Mouse (Mus musculus): ENCODE measurements around the gene Car15. TPM values are rescaled to one million over a fixed set of nuclear protein-coding genes. Genes with fewer than 3 reads are reported as not detected.

Car15 gene
- polyA plus RNA-seq, 1 experiment from 2014 or later = 3.7 TPM

GRCm38 (mm10) chr16:17851860-17852259 is 13.7 kb upstream of the Car15 start:
- no peak overlapping the region for H3K4me2 ChIP-seq (replicated peaks)
- no peak overlapping the region for H3K4me3 ChIP-seq
- no peaks in the 10 kb centered on the region for H3K27me3 ChIP-seq (replicated peaks)
- ATAC-seq (ENCODE audit: low FRiP score, low read depth) = no peak
- no peak overlapping the region for H3K27ac ChIP-seq
- H3K4me1 ChIP-seq = no peaks in the 10 kb centered on the region
- 97% methylated on average over 1 of the region's 1 CpGs for WGBS
- H3K9me3 ChIP-seq = no peaks in the 10 kb centered on the region
- peaks cover 84% of the 10 kb centered on the region for H3K36me3 ChIP-seq
- no peak overlapping the region for H3K9ac ChIP-seq

GRCm38 (mm10) chr16:17851331-17851730 is 13.2 kb upstream of the Car15 start:
- WGBS = 95% methylated on average over 5 of the region's 5 CpGs
- Histone ChIP-seq H3K4me2 (replicated peaks) (no peak overlapping the region), H3K4me1 (no peaks in the 10 kb centered on the region), H3K9ac (no peak overlapping the region), H3K9me3 (no peaks in the 10 kb centered on the region), H3K27me3 (replicated peaks) (no peaks in the 10 kb centered on the region), H3K27ac (no peak overlapping the region), H3K36me3 (peaks cover 83% of the 10 kb centered on the region), H3K4me3 (no peak overlapping the region)
- no peak for ATAC-seq (ENCODE audit: low FRiP score, low read depth)

- Histone ChIP-seq H3K9ac (no peak overlapping the region), H3K27me3 (replicated peaks) (no peaks in the 10 kb centered on the region), H3K9me3 (no peaks in the 10 kb centered on the region), H3K4me3 (no peak overlapping the region), H3K36me3 (peaks cover 85% of the 10 kb centered on the region), H3K4me1 (no peaks in the 10 kb centered on the region), H3K4me2 (replicated peaks) (no peak overlapping the region), H3K27ac (no peak overlapping the region)
- 85% methylated on average over 6 of the region's 6 CpGs for WGBS
- no peak for ATAC-seq (ENCODE audit: low FRiP score, low read depth)
Observed at GRCm38 (mm10) chr16:17849486-17849885, 11.3 kb upstream of the Car15 start.

GRCm38 (mm10) chr16:17848928-17849327 is 10.8 kb upstream of the Car15 start:
- H3K9me3 ChIP-seq = no peaks in the 10 kb centered on the region
- 30% methylated on average over 1 of the region's 1 CpGs for whole genome bisulfite sequencing
- 0 out of 2 replicates have a peak, but pooled peaks have one; percentile 41 for ATAC-seq (ENCODE audit: low FRiP score, low read depth)

GRCm38 (mm10) chr16:17848431-17848830 is 10.3 kb upstream of the Car15 start:
- H3K36me3 ChIP-seq = peaks cover 87% of the 10 kb centered on the region
- H3K4me2 ChIP-seq (replicated peaks) = no peak overlapping the region
- H3K4me1 ChIP-seq = no peaks in the 10 kb centered on the region
- no peak for ATAC-seq (ENCODE audit: low FRiP score, low read depth)
- H3K4me3 ChIP-seq = no peak overlapping the region
- no peaks in the 10 kb centered on the region for H3K9me3 ChIP-seq
- H3K9ac ChIP-seq = no peak overlapping the region
- H3K27me3 ChIP-seq (replicated peaks) = no peaks in the 10 kb centered on the region
- WGBS = 97% methylated on average over 6 of the region's 6 CpGs
- no peak overlapping the region for H3K27ac ChIP-seq

More at GRCm38 (mm10) chr16:17848928-17849327, 10.8 kb upstream of the Car15 start:
- Histone ChIP-seq H3K27ac (no peak overlapping the region), H3K4me2 (replicated peaks) (no peak overlapping the region), H3K9ac (no peak overlapping the region), H3K4me3 (no peak overlapping the region), H3K4me1 (no peaks in the 10 kb centered on the region), H3K27me3 (replicated peaks) (no peaks in the 10 kb centered on the region), H3K36me3 (peaks cover 85% of the 10 kb centered on the region)

GRCm38 (mm10) chr16:17843701-17844365 is 5.7 kb upstream of the Car15 start:
- H3K4me2 ChIP-seq (replicated peaks) = no peak overlapping the region
- H3K27ac ChIP-seq = no peak overlapping the region
- no peaks in the 10 kb centered on the region for H3K9me3 ChIP-seq
- H3K4me1 ChIP-seq = no peaks in the 10 kb centered on the region
- WGBS = 95% methylated on average over 10 of the region's 10 CpGs
- H3K27me3 ChIP-seq (replicated peaks) = no peaks in the 10 kb centered on the region
- H3K4me3 ChIP-seq = no peak overlapping the region
- peaks cover 84% of the 10 kb centered on the region for H3K36me3 ChIP-seq
- no peak for ATAC-seq (ENCODE audit: low FRiP score, low read depth)
- H3K9ac ChIP-seq = no peak overlapping the region

- peaks cover 7% of the 10 kb centered on the region; the same call in 1 of the 2 replicates for H3K27me3 ChIP-seq (replicated peaks)
- 96% methylated on average over 7 of the region's 7 CpGs for WGBS
- no peak overlapping the region for H3K4me2 ChIP-seq (replicated peaks)
- peaks cover 74% of the 10 kb centered on the region for H3K36me3 ChIP-seq
- H3K4me1 ChIP-seq = no peaks in the 10 kb centered on the region
- H3K9me3 ChIP-seq = no peaks in the 10 kb centered on the region
- no peak overlapping the region for H3K27ac ChIP-seq
- no peak overlapping the region for H3K4me3 ChIP-seq
- H3K9ac ChIP-seq = no peak overlapping the region
- ATAC-seq (ENCODE audit: low FRiP score, low read depth) = no peak
Observed at GRCm38 (mm10) chr16:17842437-17842836, 4.3 kb upstream of the Car15 start.

GRCm38 (mm10) chr16:17839976-17840375 is 1.8 kb upstream of the Car15 start:
- H3K27me3 ChIP-seq (replicated peaks) = peaks cover 30% of the 10 kb centered on the region
- H3K27ac ChIP-seq = no peak overlapping the region
- no peaks in the 10 kb centered on the region for H3K9me3 ChIP-seq
- H3K36me3 ChIP-seq = peaks cover 50% of the 10 kb centered on the region
- H3K4me2 ChIP-seq (replicated peaks) = no peak overlapping the region
- H3K4me3 ChIP-seq = no peak overlapping the region
- H3K4me1 ChIP-seq = no peaks in the 10 kb centered on the region
- no peak overlapping the region for H3K9ac ChIP-seq
- no peak for ATAC-seq (ENCODE audit: low FRiP score, low read depth)
- 86% methylated on average over 4 of the region's 4 CpGs for WGBS

- Histone ChIP-seq H3K36me3 (peaks cover 5% of the 10 kb centered on the region), H3K4me2 (replicated peaks) (no peak overlapping the region)
Observed at GRCm38 (mm10) chr16:17835481-17835880, 2.7 kb downstream of the Car15 start.

GRCm38 (mm10) chr16:17834543-17834942 is 3.6 kb downstream of the Car15 start:
- peak overlapping the region; percentile 77; the same call in 1 of the 2 replicates for H3K9ac ChIP-seq
- peaks cover 24% of the 10 kb centered on the region; the same call in 1 of the 2 replicates for H3K4me1 ChIP-seq
- H3K9me3 ChIP-seq = no peaks in the 10 kb centered on the region
- H3K4me3 ChIP-seq = peak overlapping the region; percentile 60
- 0 out of 2 replicates have a peak overlapping the region, but pooled peaks have one; percentile 42 for H3K27ac ChIP-seq
- H3K36me3 ChIP-seq = no peaks in the 10 kb centered on the region; the same call in 1 of the 2 replicates
- WGBS = 54% methylated on average over 7 of the region's 7 CpGs
- H3K27me3 ChIP-seq (replicated peaks) = peaks cover 82% of the 10 kb centered on the region
- H3K4me2 ChIP-seq (replicated peaks) = peak overlapping the region; percentile 97
- ATAC-seq (ENCODE audit: low FRiP score, low read depth) = 0 out of 2 replicates have a peak, but pooled peaks have one; percentile 6

More at GRCm38 (mm10) chr16:17835481-17835880, 2.7 kb downstream of the Car15 start:
- 63% methylated on average over 13 of the region's 13 CpGs for WGBS
- Histone ChIP-seq H3K4me3 (no peak overlapping the region), H3K27me3 (replicated peaks) (peaks cover 74% of the 10 kb centered on the region), H3K27ac (no peak overlapping the region), H3K9ac (no peak overlapping the region), H3K4me1 (peaks cover 24% of the 10 kb centered on the region; the same call in 1 of the 2 replicates), H3K9me3 (no peaks in the 10 kb centered on the region)
- ATAC-seq (ENCODE audit: low FRiP score, low read depth) = no peak

- Histone ChIP-seq H3K36me3 (no peaks in the 10 kb centered on the region; the same call in 1 of the 2 replicates), H3K27ac (peak overlapping the region; percentile 42; the same call in 1 of the 2 replicates), H3K4me3 (peak overlapping the region; percentile 60), H3K4me2 (replicated peaks) (peak overlapping the region; percentile 97), H3K9ac (peak overlapping the region; percentile 77), H3K4me1 (peaks cover 24% of the 10 kb centered on the region; the same call in 1 of the 2 replicates), H3K9me3 (no peaks in the 10 kb centered on the region), H3K27me3 (replicated peaks) (peaks cover 83% of the 10 kb centered on the region)
- ATAC-seq (ENCODE audit: low FRiP score, low read depth) = peak; percentile 59
- WGBS = 1% methylated on average over 90 of the region's 103 CpGs
Observed at GRCm38 (mm10) chr16:17833681-17834399, 4.3 kb downstream of the Car15 start.

GRCm38 (mm10) chr16:17833321-17833680 is 4.9 kb downstream of the Car15 start:
- Histone ChIP-seq H3K9ac (peak overlapping the region; percentile 77), H3K4me2 (replicated peaks) (peak overlapping the region; percentile 97), H3K9me3 (no peaks in the 10 kb centered on the region), H3K4me3 (peak overlapping the region; percentile 60), H3K27ac (peak overlapping the region; percentile 42; the same call in 1 of the 2 replicates), H3K27me3 (replicated peaks) (peaks cover 83% of the 10 kb centered on the region), H3K4me1 (peaks cover 24% of the 10 kb centered on the region; the same call in 1 of the 2 replicates), H3K36me3 (no peaks in the 10 kb centered on the region)
- under 1% methylated on average over 37 of the region's 37 CpGs for WGBS
- peak; percentile 58 for ATAC-seq (ENCODE audit: low FRiP score, low read depth)
